Mouse (Mus musculus) thymus, adult 2 months (tissue): ENCODE results near the gene Mtap.

ENCODE experiments used
- CTCF ChIP-seq: fragments of 200-500 bp; IDR thresholded peaks from 2 replicates; pipeline ENCODE4 v1.5.1; 2012; ENCODE audit warnings: mild to moderate bottlenecking, control low read depth, low read length, moderate library complexity, borderline replicate concordance; ENCODE audit not compliant: control insufficient read depth, poor library complexity, insufficient read depth; ENCODE audit errors: extremely low read depth
- POLR2A ChIP-seq: fragments of 200-500 bp; IDR thresholded peaks from 2 replicates; pipeline ENCODE4 v1.6.1; 2012; ENCODE audit warnings: mild to moderate bottlenecking, low read length, control low read depth, moderate library complexity; ENCODE audit not compliant: control insufficient read depth, poor library complexity, insufficient read depth; ENCODE audit errors: extremely low read depth

DNA sequence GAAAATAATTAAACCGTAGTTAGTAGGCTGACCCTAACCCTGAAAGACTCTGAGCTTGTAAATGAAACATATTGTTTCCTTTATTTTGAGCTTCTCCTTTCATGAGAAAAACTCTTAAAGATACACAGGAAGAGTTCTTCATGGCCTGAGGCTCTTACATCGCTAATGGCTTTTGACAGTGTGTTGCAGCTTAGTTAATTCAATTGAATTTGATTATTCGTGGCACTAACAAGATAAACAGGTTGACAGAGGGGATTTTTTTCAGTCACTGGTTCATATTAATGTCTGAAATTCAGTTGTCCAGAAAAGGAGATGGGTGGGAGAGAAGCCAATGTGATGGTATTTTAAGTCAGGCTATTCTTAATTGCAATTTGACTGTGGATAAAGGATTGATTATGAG is 35.6 kb upstream of the Mtap start:
- TF ChIP-seq CTCF (no peak), POLR2A (no peak)
